Mouse (Mus musculus) MEL (cell line): ENCODE measurements at regions not wholly inside any gene's neighbourhood (a gene's known extent, or its start where the extent isn't known, plus 50 kb on each side); places are given as distances from the start of the nearest gene placed in this dataset.

Source experiments
- DNase-seq: peaks from one replicate; pipeline ENCODE4 v3.0.0; 2011; ENCODE audit warnings: low read depth, low spot score
- H3K27ac ChIP-seq: 2 replicates; pipeline ENCODE4 v1.5.1; 2012; ENCODE audit warnings: low read depth, mild to moderate bottlenecking, control low read depth, low read length, moderate library complexity; ENCODE audit not compliant: control insufficient read depth
- H3K27me3 ChIP-seq, 2 experiments: fragments of 150-350 bp in 1 of 2; sonication (generic) in 1 of 2; 2 replicates each; pipeline ENCODE4 v1.6.1; 2012; ENCODE audit warnings: low read length in 2 of 2, mild to moderate bottlenecking in 2 of 2, improper control_type of control experiment in 1 of 2, moderate library complexity in 1 of 2; ENCODE audit not compliant: insufficient read depth in 2 of 2, control insufficient read depth in 1 of 2
- H3K36me3 ChIP-seq, 2 experiments: 2 replicates each; pipeline ENCODE4 v1.6.1; 2012 to 2014; ENCODE audit warnings: low read length in 2 of 2, improper control_type of control experiment in 1 of 2, inconsistent platforms in 1 of 2, mild to moderate bottlenecking in 1 of 2; ENCODE audit not compliant: insufficient read depth in 2 of 2, control insufficient read depth in 1 of 2
- H3K4me1 ChIP-seq, 2 experiments: fragments of 150-350 bp in 1 of 2; sonication (generic) in 1 of 2; 2 replicates each; pipeline ENCODE4 v1.6.1; 2012; ENCODE audit warnings: low read length in 2 of 2, improper control_type of control experiment in 1 of 2, mild to moderate bottlenecking in 1 of 2; ENCODE audit not compliant: insufficient read depth in 2 of 2, control insufficient read depth in 1 of 2
- H3K4me3 ChIP-seq, 2 experiments: fragments of 150-350 bp in 1 of 2; sonication (generic) in 1 of 2; 2 replicates each; pipeline ENCODE4 v1.5.1; 2012; ENCODE audit warnings: low read depth in 2 of 2, low read length in 2 of 2, mild to moderate bottlenecking in 2 of 2, moderate library complexity in 2 of 2, control low read depth in 1 of 2, improper control_type of control experiment in 1 of 2; ENCODE audit not compliant: control insufficient read depth in 1 of 2, insufficient read depth in 1 of 2
- H3K79me2 ChIP-seq: 2 replicates; pipeline ENCODE4 v1.6.1; 2012; ENCODE audit warnings: mild to moderate bottlenecking, low read length, moderate library complexity; ENCODE audit not compliant: control insufficient read depth, poor library complexity, insufficient read depth
- H3K9ac ChIP-seq: 2 replicates; pipeline ENCODE4 v1.6.1; 2012; ENCODE audit warnings: low read depth, mild to moderate bottlenecking, control low read depth, low read length, moderate library complexity; ENCODE audit not compliant: control insufficient read depth, poor library complexity, severe bottlenecking
- H3K9me3 ChIP-seq: fragments of 150-350 bp; sonication (generic); replicated peaks from 2 replicates; pipeline ENCODE4 v1.6.1; 2012; ENCODE audit warnings: mild to moderate bottlenecking, low read length, improper control_type of control experiment, moderate library complexity; ENCODE audit not compliant: insufficient read depth
- CTCF ChIP-seq, 3 experiments: IDR thresholded peaks in 2 of 3; conservative IDR thresholded peaks in 1 of 3; 2 replicates each; pipeline ENCODE4 v1.5.1; 2011 to 2012; ENCODE audit warnings: low read length in 3 of 3, low read depth in 2 of 3, mild to moderate bottlenecking in 2 of 3, improper control_type of control experiment in 1 of 3, inconsistent platforms in 1 of 3, mixed read lengths in 1 of 3, moderate library complexity in 1 of 3; ENCODE audit not compliant: control insufficient read depth in 1 of 3, insufficient read depth in 1 of 3, poor library complexity in 1 of 3, severe bottlenecking in 1 of 3
- E2F4 ChIP-seq: IDR thresholded peaks from 2 replicates; pipeline ENCODE4 v1.6.1; 2011; ENCODE audit warnings: low read depth, low read length, improper control_type of control experiment, borderline replicate concordance
- ELF1 ChIP-seq: IDR thresholded peaks from 2 replicates; pipeline ENCODE4 v1.6.1; 2014; ENCODE audit warnings: low read depth, mild to moderate bottlenecking, inconsistent platforms, low read length, improper control_type of control experiment, moderate library complexity
- GABPA ChIP-seq: IDR thresholded peaks from 2 replicates; pipeline ENCODE4 v1.6.1; 2012; ENCODE audit warnings: low read depth, mild to moderate bottlenecking, inconsistent platforms, low read length, improper control_type of control experiment, moderate library complexity
- HCFC1 ChIP-seq: IDR thresholded peaks from 2 replicates; pipeline ENCODE4 v1.6.1; 2012; ENCODE audit warnings: low read depth, mild to moderate bottlenecking, inconsistent platforms, low read length, improper control_type of control experiment, moderate library complexity
- KAT2A ChIP-seq: conservative IDR thresholded peaks from 2 replicates; pipeline ENCODE4 v1.6.1; 2012; ENCODE audit warnings: low read depth, low read length, improper control_type of control experiment, inconsistent platforms
- MEF2A ChIP-seq: IDR thresholded peaks from 2 replicates; pipeline ENCODE4 v1.6.1; 2014; ENCODE audit warnings: low read depth, mild to moderate bottlenecking, inconsistent platforms, low read length, improper control_type of control experiment; ENCODE audit not compliant: poor library complexity, insufficient replicate concordance, severe bottlenecking; ENCODE audit errors: extremely low read depth
- MXI1 ChIP-seq: IDR thresholded peaks from 2 replicates; pipeline ENCODE4 v1.6.1; 2011; ENCODE audit warnings: mild to moderate bottlenecking, low read depth, low read length, improper control_type of control experiment
- MYC ChIP-seq: IDR thresholded peaks from 2 replicates; pipeline ENCODE4 v1.6.1; 2011; ENCODE audit warnings: low read depth, mild to moderate bottlenecking, low read length, improper control_type of control experiment, moderate library complexity
- POLR2AphosphoS5 ChIP-seq: IDR thresholded peaks from 2 replicates; pipeline ENCODE4 v1.6.1; 2012; ENCODE audit warnings: low read depth, borderline replicate concordance, mild to moderate bottlenecking, inconsistent platforms, low read length, moderate library complexity, mixed read lengths
- RAD21 ChIP-seq: IDR thresholded peaks from 2 replicates; pipeline ENCODE4 v1.6.1; 2011; ENCODE audit warnings: mild to moderate bottlenecking, low read depth, low read length, improper control_type of control experiment
- SIN3A ChIP-seq: IDR thresholded peaks from 2 replicates; pipeline ENCODE4 v1.6.1; 2012; ENCODE audit warnings: low read length, improper control_type of control experiment, inconsistent platforms
- SMC3 ChIP-seq: IDR thresholded peaks from 2 replicates; pipeline ENCODE4 v1.6.1; 2011; ENCODE audit warnings: low read depth, low read length, improper control_type of control experiment
- USF1 ChIP-seq: IDR thresholded peaks from 2 replicates; pipeline ENCODE4 v1.6.1; 2014; ENCODE audit warnings: low read depth, mild to moderate bottlenecking, inconsistent platforms, low read length, improper control_type of control experiment, moderate library complexity
- ZC3H11A ChIP-seq: IDR thresholded peaks from 2 replicates; pipeline ENCODE4 v1.6.1; 2012; ENCODE audit warnings: low read depth, mild to moderate bottlenecking, inconsistent platforms, low read length, improper control_type of control experiment
- ZNF384 ChIP-seq: IDR thresholded peaks from 2 replicates; pipeline ENCODE4 v1.6.1; 2012; ENCODE audit warnings: low read depth, mild to moderate bottlenecking, inconsistent platforms, low read length, improper control_type of control experiment

DNA sequence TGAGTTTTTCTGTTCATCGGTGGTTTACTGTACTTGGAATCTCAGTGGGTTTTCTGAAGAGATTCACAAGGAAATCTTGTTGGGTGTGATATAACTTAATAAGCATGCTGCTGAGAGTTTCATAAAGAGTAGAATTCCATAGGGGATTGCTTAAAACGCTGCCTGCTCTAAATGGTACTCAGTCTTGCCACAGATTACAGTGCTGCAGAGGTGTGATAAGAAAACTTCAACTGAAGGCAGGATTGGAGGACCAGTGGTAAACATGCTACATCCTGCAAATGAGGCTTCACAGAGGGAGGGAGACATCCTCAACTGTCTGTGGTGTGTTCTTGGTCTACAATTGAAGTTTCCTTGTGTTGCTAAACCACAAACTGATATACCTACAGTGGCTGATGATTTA is 1592.6 kb upstream of the Tenm2 start:
- Histone ChIP-seq H3K36me3 (no peaks in the 10 kb centered on the region), H3K9ac (no peak overlapping the region), H3K27me3 (no peaks in the 10 kb centered on the region), H3K4me1 (no peaks in the 10 kb centered on the region), H3K27ac (no peak overlapping the region), H3K9me3 (no peaks in the 10 kb centered on the region), H3K79me2 (no peaks in the 10 kb centered on the region), H3K4me3 (no peak overlapping the region)
- no peak for DNase-seq
- no peak for TF ChIP-seq ELF1
- TF ChIP-seq KAT2A = no peak
- TF ChIP-seq POLR2AphosphoS5 = no peak

- Histone ChIP-seq H3K79me2 (no peaks in the 10 kb centered on the region), H3K27ac (no peak overlapping the region), H3K4me1 (no peaks in the 10 kb centered on the region), H3K9ac (no peak overlapping the region), H3K27me3 (no peaks in the 10 kb centered on the region), H3K4me3 (no peak overlapping the region), H3K36me3 (no peaks in the 10 kb centered on the region)
- TF ChIP-seq CTCF (IDR thresholded peaks at IDR 0.05 in 2 of 3, conservative IDR thresholded peaks at IDR 0.05 in 1 of 3; ENCODE audit: control insufficient read depth in 1 of 3, insufficient read depth in 1 of 3, low read depth in 2 of 3, low read length in 3 of 3, poor library complexity in 1 of 3, severe bottlenecking in 1 of 3) (no peak), SIN3A (no peak), MEF2A (no peak), HCFC1 (no peak), SMC3 (no peak), ZC3H11A (no peak), MXI1 (no peak), USF1 (no peak), MYC (no peak), E2F4 (no peak), GABPA (no peak), RAD21 (no peak), ZNF384 (no peak)
- TF ChIP-seq, all 39 proteins: peak for 0
- no peaks in the 10 kb centered on the region for H3K9me3 ChIP-seq
- DNase-seq = no peak
Measured at GRCm38 (mm10) chr11:38825172-38825753, 1589.5 kb upstream of the Tenm2 start.
